Mouse (Mus musculus) MEL-GATA-1-ER (cell line): ENCODE data around the gene Rfx1.

Experiments used
- DNase-seq: peaks from one replicate; pipeline ENCODE4 v3.0.0-alpha.2; 2012; ENCODE audit warnings: low read depth; ENCODE audit errors: extremely low read depth

Rfx1 gene

GRCm38 (mm10) chr8:84144636-84145245 is 78.1 kb downstream of the Rfx1 start:
- no peak for DNase-seq
